Mouse (Mus musculus) inflammation-experienced regulatory T-cells, adult 6 months (primary cell): ENCODE data around the gene Alpl. TPM values are rescaled to one million over a fixed set of nuclear protein-coding genes. Genes with fewer than 3 reads are reported as not detected.

Experiments
- ATAC-seq: one replicate; pipeline ENCODE4 v1.8.0; 2017
- polyA plus RNA-seq, 3 experiments: library from polyadenylated mRNA; unstranded; fragments of 100-300 nt; shearing (Covaris generic); gene quantifications; one replicate each; pipeline ENCODE4 v1.2.1; 2017

Alpl gene
- polyA plus RNA-seq, 3 experiments from 2014 or later, result 0.43 to 1.4 (median 1.4) TPM

- ATAC-seq, result no peak
Observed at GRCm38 (mm10) chr4:137769635-137770034, 26.5 kb downstream of the Alpl start.

- no peak for ATAC-seq
Observed at GRCm38 (mm10) chr4:137768831-137769230, 27.4 kb downstream of the Alpl start.

GRCm38 (mm10) chr4:137768381-137768780 is 27.8 kb downstream of the Alpl start:
- ATAC-seq, result no peak

GRCm38 (mm10) chr4:137766365-137766764 is 29.8 kb downstream of the Alpl start:
- ATAC-seq, result no peak

- no peak for ATAC-seq
Observed at GRCm38 (mm10) chr4:137765554-137765971, 30.6 kb downstream of the Alpl start.

GRCm38 (mm10) chr4:137764621-137765020 is 31.6 kb downstream of the Alpl start:
- ATAC-seq, result no peak

GRCm38 (mm10) chr4:137763920-137764495 is 32.2 kb downstream of the Alpl start:
- no peak for ATAC-seq

- ATAC-seq, result no peak
Observed at GRCm38 (mm10) chr4:137762886-137763285, 33.3 kb downstream of the Alpl start.

- ATAC-seq, result no peak
Observed at GRCm38 (mm10) chr4:137754446-137754845, 41.7 kb downstream of the Alpl start.

GRCm38 (mm10) chr4:137753199-137753598 is 43.0 kb downstream of the Alpl start:
- no peak for ATAC-seq

GRCm38 (mm10) chr4:137752471-137752870 is 43.7 kb downstream of the Alpl start:
- ATAC-seq, result no peak

- no peak for ATAC-seq
Observed at GRCm38 (mm10) chr4:137751717-137752116, 44.5 kb downstream of the Alpl start.

- no peak for ATAC-seq
Observed at GRCm38 (mm10) chr4:137751310-137751709, 44.9 kb downstream of the Alpl start.

- ATAC-seq, result no peak
Observed at GRCm38 (mm10) chr4:137750121-137750520, 46.1 kb downstream of the Alpl start.

GRCm38 (mm10) chr4:137749680-137750079 is 46.5 kb downstream of the Alpl start:
- no peak for ATAC-seq

- ATAC-seq, result no peak
Observed at GRCm38 (mm10) chr4:137748726-137749125, 47.5 kb downstream of the Alpl start.

- no peak for ATAC-seq
Observed at GRCm38 (mm10) chr4:137747590-137747989, 48.6 kb downstream of the Alpl start.

- no peak for ATAC-seq
Observed at GRCm38 (mm10) chr4:137747091-137747490, 49.1 kb downstream of the Alpl start.

- no peak for ATAC-seq
Observed at GRCm38 (mm10) chr4:137744433-137744918, 51.7 kb downstream of the Alpl start.

- no peak for ATAC-seq
Observed at GRCm38 (mm10) chr4:137743791-137744190, 52.4 kb downstream of the Alpl start.

GRCm38 (mm10) chr4:137740350-137740749 is 55.8 kb downstream of the Alpl start:
- no peak for ATAC-seq

- peak; percentile 61 for ATAC-seq
Observed at GRCm38 (mm10) chr4:137739151-137739923, 56.8 kb downstream of the Alpl start.

GRCm38 (mm10) chr4:137737760-137738159 is 58.4 kb downstream of the Alpl start:
- no peak for ATAC-seq

GRCm38 (mm10) chr4:137736220-137736701 is 59.9 kb downstream of the Alpl start:
- no peak for ATAC-seq
